Mouse (Mus musculus): ENCODE data around the gene Ccin.

GRCm38 (mm10) chr4:43969373-43969772 lies 13.9 kb upstream of the Ccin start:
- TF ChIP-seq CTCF (IDR thresholded peaks at IDR 0.05) (no peak), EP300 (IDR thresholded peaks at IDR 0.05) (no peak)
